Mouse (Mus musculus) embryonic fibroblast, embryonic 13.5 days (primary cell): Measurements from ENCODE around the gene Gper1.

Experiments
- CTCF ChIP-seq: IDR thresholded peaks from 2 replicates; pipeline ENCODE4 v1.5.1; 2011; ENCODE audit warnings: mild to moderate bottlenecking, control low read depth, low read length, moderate library complexity, borderline replicate concordance; ENCODE audit not compliant: insufficient read depth
- POLR2A ChIP-seq: IDR thresholded peaks from 2 replicates; pipeline ENCODE4 v1.6.1; 2011; ENCODE audit warnings: low read depth, mild to moderate bottlenecking, control low read depth, low read length, moderate library complexity

DNA sequence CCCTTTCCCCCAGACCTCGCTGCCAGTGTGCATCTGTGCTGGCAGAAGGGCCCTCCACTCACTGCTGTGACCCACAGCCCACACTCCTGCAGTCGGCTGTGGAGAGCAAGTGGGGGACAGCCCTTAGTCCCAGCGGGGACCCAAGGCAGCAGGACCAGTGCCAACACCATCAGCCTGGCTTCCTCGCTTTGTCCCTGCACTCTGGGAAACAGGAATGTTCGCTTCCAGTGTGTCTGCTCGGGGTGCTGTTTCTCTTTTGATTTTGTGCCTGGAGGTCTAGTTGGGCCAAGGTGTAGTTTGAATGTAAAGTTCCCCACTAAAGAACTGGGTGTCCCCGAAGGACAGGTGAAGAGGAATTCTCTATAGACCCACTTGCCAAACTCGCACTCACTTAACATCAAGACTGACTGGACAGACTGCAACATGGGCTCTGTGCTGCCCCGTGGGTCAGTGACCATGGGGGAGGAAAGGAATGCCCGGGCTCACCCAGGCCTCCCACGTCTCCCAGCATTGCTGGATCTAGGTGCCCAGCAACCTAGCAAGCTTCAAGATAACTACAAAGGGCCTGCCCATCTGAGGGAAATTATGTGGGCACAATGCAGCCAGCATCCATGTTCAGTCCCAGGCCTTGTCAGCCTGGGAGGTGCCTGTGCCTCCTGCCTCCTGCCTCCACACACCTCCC lies 31.5 kb upstream of the Gper1 start:
- TF ChIP-seq CTCF = no peak
- TF ChIP-seq POLR2A = no peak
